Mouse (Mus musculus) cerebellum, adult 2 months (tissue): Measurements from ENCODE around the gene Slc16a10.

Experiments
- CTCF ChIP-seq: fragments of 200-500 bp; IDR thresholded peaks from 2 replicates; pipeline ENCODE4 v1.5.1; 2011; ENCODE audit warnings: low read depth, mild to moderate bottlenecking, control low read depth, low read length, moderate library complexity, borderline replicate concordance; ENCODE audit not compliant: insufficient read depth
- POLR2A ChIP-seq: fragments of 200-500 bp; IDR thresholded peaks from 2 replicates; pipeline ENCODE4 v1.6.1; 2011; ENCODE audit warnings: low read length, control low read depth, borderline replicate concordance; ENCODE audit not compliant: insufficient read depth

GRCm38 (mm10) chr10:40020401-40020800, 121.7 kb downstream of the Slc16a10 start:
- TF ChIP-seq CTCF (no peak), POLR2A (no peak)
